Mouse (Mus musculus): ENCODE data around the gene Ccdc136. TPM values are rescaled to one million over a fixed set of nuclear protein-coding genes. Genes with fewer than 3 reads are reported as not detected.

The Ccdc136 gene
- polyA plus RNA-seq, 1 experiment from 2014 or later: 4.0 TPM

DNA sequence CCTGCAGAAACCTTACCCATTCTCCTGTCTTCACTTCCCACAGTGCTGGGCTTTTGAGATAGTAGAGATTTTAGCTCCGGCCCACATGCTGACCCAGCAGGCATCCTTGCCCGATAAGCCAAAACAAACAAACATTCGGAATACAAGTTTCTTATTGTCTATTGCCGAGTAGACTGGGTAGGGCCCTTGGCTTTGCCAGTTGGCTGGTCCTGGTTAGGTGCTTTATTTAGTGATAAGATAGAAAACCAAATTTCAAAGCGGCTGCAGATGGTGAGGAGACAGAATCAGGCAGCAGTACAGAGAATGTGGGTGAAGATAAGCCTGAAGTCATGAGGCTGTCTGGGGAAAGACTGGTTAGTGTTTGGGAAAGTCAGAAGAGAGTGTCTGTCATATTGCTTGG, 43.3 kb upstream of the Ccdc136 start:
- no peak for TF ChIP-seq CTCF (IDR thresholded peaks at IDR 0.05; ENCODE audit: low read depth)
- Histone ChIP-seq H3K4me2 (replicated peaks; ENCODE audit: low read depth) (no peak overlapping the region), H3K9ac (ENCODE audit: low read depth, low read length) (no peak overlapping the region), H3K27me3 (replicated peaks; ENCODE audit: control insufficient read depth, insufficient read depth, low read length) (no peaks in the 10 kb centered on the region), H3K4me1 (replicated peaks; ENCODE audit: control insufficient read depth, insufficient read depth, low read length) (no peaks in the 10 kb centered on the region), H3K9me3 (ENCODE audit: control insufficient read depth) (no peaks in the 10 kb centered on the region), H3K36me3 (ENCODE audit: control insufficient read depth, insufficient read depth) (peaks cover 9% of the 10 kb centered on the region; the same call in 1 of the 2 replicates), H3K4me3 (ENCODE audit: low read depth, low read length) (no peak overlapping the region), H3K27ac (ENCODE audit: low read depth, low read length) (no peak overlapping the region)
- 44% methylated on average over 5 of the region's 5 CpGs for WGBS
- no peak for ATAC-seq

DNA sequence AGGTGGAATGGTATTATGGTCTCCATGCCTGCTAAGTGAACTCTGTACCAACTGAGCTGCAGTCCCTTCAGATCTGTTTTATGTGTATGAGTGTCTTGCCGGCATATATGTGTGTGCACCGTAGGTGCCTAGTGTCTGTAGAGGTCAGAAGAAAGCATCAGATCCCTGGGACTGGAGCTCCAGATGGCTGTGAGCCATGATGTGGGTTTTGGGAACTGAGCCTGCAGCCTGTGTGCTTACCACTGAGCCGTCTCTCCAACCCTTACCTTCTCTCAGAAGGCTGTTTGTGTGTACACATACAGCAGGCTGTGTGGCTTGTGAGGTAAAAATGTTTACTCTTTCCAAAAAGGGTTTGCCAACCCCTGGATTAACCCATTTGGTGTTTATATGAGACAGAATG, 36.7 kb upstream of the Ccdc136 start:
- no peak overlapping the region for H3K4me2 ChIP-seq (replicated peaks; ENCODE audit: low read depth)
- H3K4me1 ChIP-seq (replicated peaks; ENCODE audit: control insufficient read depth, insufficient read depth, low read length): no peaks in the 10 kb centered on the region
- H3K9me3 ChIP-seq (ENCODE audit: control insufficient read depth): no peaks in the 10 kb centered on the region
- H3K27ac ChIP-seq (ENCODE audit: low read depth, low read length): no peak overlapping the region; the same call in 1 of the 2 replicates
- 89% methylated on average over 3 of the region's 3 CpGs for WGBS
- TF ChIP-seq CTCF (IDR thresholded peaks at IDR 0.05; ENCODE audit: low read depth): no peak
- H3K9ac ChIP-seq (ENCODE audit: low read depth, low read length): no peak overlapping the region
- no peaks in the 10 kb centered on the region for H3K27me3 ChIP-seq (replicated peaks; ENCODE audit: control insufficient read depth, insufficient read depth, low read length)
- peaks cover 26% of the 10 kb centered on the region for H3K36me3 ChIP-seq (ENCODE audit: control insufficient read depth, insufficient read depth)
- no peak for ATAC-seq
- no peak overlapping the region for H3K4me3 ChIP-seq (ENCODE audit: low read depth, low read length)

DNA sequence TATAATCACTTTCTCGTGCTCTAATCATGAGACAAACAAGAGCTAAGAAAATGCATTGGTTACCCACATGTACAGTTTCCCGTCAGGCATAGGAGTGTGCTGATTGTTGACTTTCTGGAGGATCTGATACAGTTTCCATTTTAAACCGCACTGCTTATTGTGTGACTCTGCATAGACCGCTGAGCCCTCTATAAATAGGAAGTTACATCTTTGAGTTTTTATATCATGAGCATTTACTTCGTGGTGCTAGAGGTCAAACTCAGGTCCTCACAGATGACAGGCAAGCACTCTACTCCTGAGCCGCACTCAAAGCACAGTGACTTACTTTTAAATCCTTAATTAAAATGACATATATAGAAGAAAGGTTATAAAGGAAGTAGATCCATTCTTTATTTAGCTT, 35.9 kb upstream of the Ccdc136 start:
- no peak for ATAC-seq

DNA sequence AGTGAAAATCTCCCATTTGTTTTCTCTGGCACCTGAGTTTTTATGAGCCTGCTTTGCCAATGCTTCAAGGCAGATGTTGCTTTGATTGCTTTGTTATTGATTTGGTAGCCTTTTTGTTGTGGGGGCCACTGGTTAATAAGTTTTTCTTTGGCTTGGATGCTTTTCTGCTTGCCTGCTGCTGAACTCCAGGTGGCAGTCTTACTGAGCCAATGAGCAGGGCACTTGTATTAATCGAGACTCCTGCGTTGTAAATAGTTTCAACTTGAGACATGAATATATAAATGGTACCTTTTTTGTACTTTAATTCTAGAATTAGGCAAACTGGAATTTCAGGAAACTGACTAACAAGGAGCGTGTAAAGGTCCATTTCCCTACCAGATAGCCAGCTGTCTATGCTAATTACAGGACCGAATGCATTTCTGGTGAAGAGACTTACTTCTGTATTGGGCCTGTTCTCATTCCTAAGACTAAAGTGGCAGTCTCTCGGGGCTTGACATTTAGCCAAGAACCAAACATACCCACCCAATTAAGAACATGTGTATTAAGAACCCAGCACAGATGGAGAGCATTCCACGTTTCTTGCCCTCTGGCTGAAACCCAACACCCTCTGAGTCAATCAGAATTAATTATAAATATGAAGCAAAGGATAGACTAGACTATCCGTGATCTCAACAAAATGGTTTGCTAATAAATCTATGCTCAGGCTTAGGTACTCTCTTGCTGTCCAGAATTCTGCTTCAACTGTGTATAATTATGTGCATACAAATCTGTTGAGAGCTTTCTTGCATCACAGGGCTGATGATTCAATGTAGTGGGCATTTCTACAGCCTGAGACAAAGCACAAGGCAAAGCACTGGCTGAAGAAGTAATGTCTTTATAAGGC, 33.6 kb upstream of the Ccdc136 start:
- no peak for ATAC-seq
- Histone ChIP-seq H3K9ac (ENCODE audit: low read depth, low read length) (no peak overlapping the region), H3K9me3 (ENCODE audit: control insufficient read depth) (no peaks in the 10 kb centered on the region), H3K4me1 (replicated peaks; ENCODE audit: control insufficient read depth, insufficient read depth, low read length) (no peaks in the 10 kb centered on the region), H3K4me3 (ENCODE audit: low read depth, low read length) (no peak overlapping the region), H3K27me3 (replicated peaks; ENCODE audit: control insufficient read depth, insufficient read depth, low read length) (no peaks in the 10 kb centered on the region), H3K27ac (ENCODE audit: low read depth, low read length) (peak overlapping the region; percentile 21; the same call in 1 of the 2 replicates), H3K36me3 (ENCODE audit: control insufficient read depth, insufficient read depth) (peaks cover 39% of the 10 kb centered on the region), H3K4me2 (replicated peaks; ENCODE audit: low read depth) (no peak overlapping the region)
- whole genome bisulfite sequencing: 65% methylated on average over 7 of the region's 7 CpGs
- peak; percentile 59 for TF ChIP-seq CTCF (IDR thresholded peaks at IDR 0.05; ENCODE audit: low read depth)

More for the DNA sequence above, 35.9 kb upstream of the Ccdc136 start:
- no peak overlapping the region for H3K9ac ChIP-seq (ENCODE audit: low read depth, low read length)
- 80% methylated on average over 6 of the region's 6 CpGs for WGBS
- no peak overlapping the region for H3K27ac ChIP-seq (ENCODE audit: low read depth, low read length)
- no peaks in the 10 kb centered on the region for H3K27me3 ChIP-seq (replicated peaks; ENCODE audit: control insufficient read depth, insufficient read depth, low read length)
- no peak overlapping the region for H3K4me2 ChIP-seq (replicated peaks; ENCODE audit: low read depth)
- TF ChIP-seq CTCF (IDR thresholded peaks at IDR 0.05; ENCODE audit: low read depth): no peak
- H3K36me3 ChIP-seq (ENCODE audit: control insufficient read depth, insufficient read depth): peaks cover 26% of the 10 kb centered on the region
- H3K4me3 ChIP-seq (ENCODE audit: low read depth, low read length): no peak overlapping the region
- no peaks in the 10 kb centered on the region for H3K4me1 ChIP-seq (replicated peaks; ENCODE audit: control insufficient read depth, insufficient read depth, low read length)
- H3K9me3 ChIP-seq (ENCODE audit: control insufficient read depth): no peaks in the 10 kb centered on the region

DNA sequence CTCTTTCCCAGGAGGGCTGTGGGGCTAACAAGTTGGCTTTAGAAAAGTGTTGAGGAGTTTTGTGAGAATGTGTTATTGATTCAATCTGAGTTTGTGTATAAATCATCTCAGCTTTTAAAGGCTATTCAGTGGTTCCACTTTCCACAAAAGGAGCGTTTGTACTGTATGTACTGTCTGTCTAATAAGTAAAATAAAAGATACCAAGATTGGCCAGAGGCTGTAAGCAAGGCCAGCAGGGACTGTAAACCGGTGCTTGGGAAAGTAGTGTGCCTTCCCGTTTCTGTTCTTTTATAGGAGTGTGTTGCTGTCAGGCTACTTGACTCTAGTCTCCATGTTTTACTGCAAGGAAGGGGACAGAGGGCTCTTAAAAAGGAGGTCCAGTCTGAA, 33.0 kb upstream of the Ccdc136 start:
- Histone ChIP-seq H3K4me2 (replicated peaks; ENCODE audit: low read depth) (no peak overlapping the region), H3K4me3 (ENCODE audit: low read depth, low read length) (no peak overlapping the region), H3K27me3 (replicated peaks; ENCODE audit: control insufficient read depth, insufficient read depth, low read length) (no peaks in the 10 kb centered on the region), H3K9me3 (ENCODE audit: control insufficient read depth) (no peaks in the 10 kb centered on the region), H3K27ac (ENCODE audit: low read depth, low read length) (0 out of 2 replicates have a peak overlapping the region, but pooled peaks have one; percentile 21), H3K4me1 (replicated peaks; ENCODE audit: control insufficient read depth, insufficient read depth, low read length) (no peaks in the 10 kb centered on the region), H3K36me3 (ENCODE audit: control insufficient read depth, insufficient read depth) (peaks cover 39% of the 10 kb centered on the region), H3K9ac (ENCODE audit: low read depth, low read length) (no peak overlapping the region)
- ATAC-seq: no peak
- 78% methylated on average over 3 of the region's 3 CpGs for WGBS
- TF ChIP-seq CTCF (IDR thresholded peaks at IDR 0.05; ENCODE audit: low read depth): no peak

DNA sequence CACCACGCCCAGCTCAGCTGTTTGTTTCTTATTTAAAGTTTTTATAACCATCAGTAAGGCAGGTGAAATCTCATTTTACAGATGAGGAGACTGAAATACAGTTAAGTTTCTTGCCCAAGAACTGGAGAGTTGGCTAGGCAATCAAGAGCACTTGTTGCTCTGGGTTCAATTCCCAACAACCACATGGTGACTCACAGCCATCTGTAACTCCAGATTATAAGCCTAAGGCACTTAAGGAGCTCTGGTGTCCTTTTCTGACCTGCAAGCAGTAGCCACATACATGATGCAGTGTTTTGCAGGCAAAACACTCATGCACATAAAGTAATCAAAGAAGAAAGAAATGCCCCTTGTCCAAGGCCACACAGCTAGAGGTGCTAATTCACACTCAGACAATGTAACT, 30.8 kb upstream of the Ccdc136 start:
- Histone ChIP-seq H3K36me3 (ENCODE audit: control insufficient read depth, insufficient read depth) (peaks cover 47% of the 10 kb centered on the region), H3K9me3 (ENCODE audit: control insufficient read depth) (no peaks in the 10 kb centered on the region), H3K4me2 (replicated peaks; ENCODE audit: low read depth) (no peak overlapping the region), H3K27me3 (replicated peaks; ENCODE audit: control insufficient read depth, insufficient read depth, low read length) (no peaks in the 10 kb centered on the region), H3K27ac (ENCODE audit: low read depth, low read length) (no peak overlapping the region), H3K4me3 (ENCODE audit: low read depth, low read length) (no peak overlapping the region), H3K4me1 (replicated peaks; ENCODE audit: control insufficient read depth, insufficient read depth, low read length) (no peaks in the 10 kb centered on the region), H3K9ac (ENCODE audit: low read depth, low read length) (no peak overlapping the region)
- no peak for TF ChIP-seq CTCF (IDR thresholded peaks at IDR 0.05; ENCODE audit: low read depth)
- no peak for ATAC-seq
- 89% methylated on average over 1 of the region's 1 CpGs for WGBS
